Mouse (Mus musculus): ENCODE measurements around the gene Ankrd24. TPM values are rescaled to one million over a fixed set of nuclear protein-coding genes. Genes with fewer than 3 reads are reported as not detected.

The Ankrd24 gene
- polyA plus RNA-seq, 1 experiment from 2014 or later: 12.6 TPM

GRCm38 (mm10) chr10:81598342-81598741 is 30.0 kb upstream of the Ankrd24 start:
- Histone ChIP-seq H3K36me3 (no peaks in the 10 kb centered on the region), H3K4me2 (replicated peaks) (no peak overlapping the region), H3K27me3 (peaks cover 37% of the 10 kb centered on the region), H3K9me3 (no peaks in the 10 kb centered on the region), H3K9ac (replicated peaks) (no peak overlapping the region), H3K27ac (replicated peaks) (no peak overlapping the region), H3K4me3 (no peak overlapping the region), H3K4me1 (peaks cover 50% of the 10 kb centered on the region)
- 37% methylated on average over 3 of the region's 3 CpGs for WGBS
- ATAC-seq (replicated peaks): no peak

GRCm38 (mm10) chr10:81598871-81599270 is 29.5 kb upstream of the Ankrd24 start:
- Histone ChIP-seq H3K9me3 (no peaks in the 10 kb centered on the region), H3K27ac (replicated peaks) (no peak overlapping the region), H3K27me3 (peaks cover 36% of the 10 kb centered on the region), H3K9ac (replicated peaks) (no peak overlapping the region), H3K4me3 (no peak overlapping the region), H3K4me2 (replicated peaks) (no peak overlapping the region), H3K36me3 (no peaks in the 10 kb centered on the region), H3K4me1 (peaks cover 50% of the 10 kb centered on the region)
- no peak for ATAC-seq (replicated peaks)
- 65% methylated on average over 6 of the region's 6 CpGs for WGBS

- Histone ChIP-seq H3K4me3 (no peak overlapping the region), H3K9me3 (no peaks in the 10 kb centered on the region), H3K4me2 (replicated peaks) (no peak overlapping the region), H3K4me1 (peaks cover 50% of the 10 kb centered on the region), H3K27ac (replicated peaks) (no peak overlapping the region), H3K27me3 (peaks cover 30% of the 10 kb centered on the region), H3K36me3 (no peaks in the 10 kb centered on the region), H3K9ac (replicated peaks) (no peak overlapping the region)
- no peak for ATAC-seq (replicated peaks)
- 79% methylated on average over 5 of the region's 5 CpGs for WGBS
Observed at GRCm38 (mm10) chr10:81599630-81600029, 28.7 kb upstream of the Ankrd24 start.

GRCm38 (mm10) chr10:81600096-81600495 is 28.2 kb upstream of the Ankrd24 start:
- no peak overlapping the region for H3K27ac ChIP-seq (replicated peaks)
- H3K4me3 ChIP-seq: no peak overlapping the region
- H3K9me3 ChIP-seq: no peaks in the 10 kb centered on the region
- ATAC-seq (replicated peaks): no peak
- no peak overlapping the region for H3K9ac ChIP-seq (replicated peaks)
- no peak overlapping the region for H3K4me2 ChIP-seq (replicated peaks)
- peaks cover 25% of the 10 kb centered on the region; the same call in 1 of the 2 replicates for H3K27me3 ChIP-seq
- peaks cover 53% of the 10 kb centered on the region for H3K4me1 ChIP-seq
- 55% methylated on average over 10 of the region's 10 CpGs for WGBS
- no peaks in the 10 kb centered on the region for H3K36me3 ChIP-seq

GRCm38 (mm10) chr10:81600738-81601203 is 27.6 kb upstream of the Ankrd24 start, which contains the start of gene Tle6:
Tle6 (minus strand) TSS chr10:81601073.
- Histone ChIP-seq H3K36me3 (no peaks in the 10 kb centered on the region), H3K4me1 (peaks cover 53% of the 10 kb centered on the region), H3K4me3 (peak within 1 kb of the TSS; percentile 26), H3K9me3 (no peaks in the 10 kb centered on the region), H3K27ac (replicated peaks) (no peak within 1 kb of the TSS), H3K9ac (replicated peaks) (no peak within 1 kb of the TSS), H3K4me2 (replicated peaks) (peak within 1 kb of the TSS; percentile 40), H3K27me3 (peaks cover 18% of the 10 kb centered on the region; the same call in 1 of the 2 replicates)
- peak; percentile 72 for ATAC-seq (replicated peaks)
- under 1% methylated on average over 28 of the region's 28 CpGs for WGBS

GRCm38 (mm10) chr10:81601396-81601905 is 26.9 kb upstream of the Ankrd24 start:
- Histone ChIP-seq H3K36me3 (no peaks in the 10 kb centered on the region), H3K9ac (replicated peaks) (no peak overlapping the region), H3K4me2 (replicated peaks) (peak overlapping the region; percentile 40), H3K4me1 (peaks cover 48% of the 10 kb centered on the region), H3K27ac (replicated peaks) (no peak overlapping the region), H3K27me3 (peaks cover 13% of the 10 kb centered on the region; the same call in 1 of the 2 replicates), H3K4me3 (no peak overlapping the region), H3K9me3 (no peaks in the 10 kb centered on the region)
- 15% methylated on average over 7 of the region's 7 CpGs for WGBS
- no peak for ATAC-seq (replicated peaks)

- no peak for ATAC-seq (replicated peaks)
- Histone ChIP-seq H3K27ac (replicated peaks) (peak overlapping the region; percentile 12; the same call in 1 of the 2 replicates), H3K27me3 (peaks cover 12% of the 10 kb centered on the region; the same call in 1 of the 2 replicates)
Observed at GRCm38 (mm10) chr10:81602741-81603151, 25.6 kb upstream of the Ankrd24 start.

GRCm38 (mm10) chr10:81604019-81604967 is 24.0 kb upstream of the Ankrd24 start:
- Histone ChIP-seq H3K9me3 (no peaks in the 10 kb centered on the region), H3K4me2 (replicated peaks) (peak overlapping the region; percentile 93; the same call in 1 of the 2 replicates), H3K27me3 (peaks cover 5% of the 10 kb centered on the region; the same call in 1 of the 2 replicates), H3K4me3 (peak overlapping the region; percentile 54; the same call in 1 of the 2 replicates), H3K27ac (replicated peaks) (peak overlapping the region; percentile 93), H3K9ac (replicated peaks) (no peak overlapping the region), H3K4me1 (peaks cover 38% of the 10 kb centered on the region), H3K36me3 (no peaks in the 10 kb centered on the region)
- WGBS: 84% methylated on average over 12 of the region's 12 CpGs
- ATAC-seq (replicated peaks): no peak

More at GRCm38 (mm10) chr10:81602741-81603151, 25.6 kb upstream of the Ankrd24 start:
- H3K9ac ChIP-seq (replicated peaks): no peak overlapping the region
- H3K4me2 ChIP-seq (replicated peaks): no peak overlapping the region
- peaks cover 42% of the 10 kb centered on the region for H3K4me1 ChIP-seq
- no peaks in the 10 kb centered on the region for H3K9me3 ChIP-seq
- H3K4me3 ChIP-seq: no peak overlapping the region
- WGBS: 16% methylated on average over 4 of the region's 4 CpGs
- H3K36me3 ChIP-seq: no peaks in the 10 kb centered on the region

- H3K4me1 ChIP-seq: peaks cover 38% of the 10 kb centered on the region
- 20% methylated on average over 29 of the region's 29 CpGs for WGBS
- H3K27ac ChIP-seq (replicated peaks): peak overlapping the region; percentile 93
- H3K36me3 ChIP-seq: no peaks in the 10 kb centered on the region
- peak overlapping the region; percentile 47 for H3K9ac ChIP-seq (replicated peaks)
- H3K4me2 ChIP-seq (replicated peaks): peak overlapping the region; percentile 93
- H3K9me3 ChIP-seq: no peaks in the 10 kb centered on the region
- ATAC-seq (replicated peaks): peak; percentile 42
- no peaks in the 10 kb centered on the region for H3K27me3 ChIP-seq
- H3K4me3 ChIP-seq: peak overlapping the region; percentile 54
Observed at GRCm38 (mm10) chr10:81604968-81605665, 23.2 kb upstream of the Ankrd24 start.

- H3K27ac ChIP-seq (replicated peaks): peak overlapping the region; percentile 93
- H3K4me3 ChIP-seq: peak overlapping the region; percentile 54
- peaks cover 37% of the 10 kb centered on the region for H3K4me1 ChIP-seq
- ATAC-seq (replicated peaks): peak; percentile 26
- H3K9ac ChIP-seq (replicated peaks): peak overlapping the region; percentile 47
- H3K4me2 ChIP-seq (replicated peaks): peak overlapping the region; percentile 93
- H3K27me3 ChIP-seq: no peaks in the 10 kb centered on the region
- H3K36me3 ChIP-seq: no peaks in the 10 kb centered on the region
- H3K9me3 ChIP-seq: no peaks in the 10 kb centered on the region
- WGBS: 2% methylated on average over 14 of the region's 14 CpGs
Observed at GRCm38 (mm10) chr10:81605666-81605973, 22.7 kb upstream of the Ankrd24 start.

GRCm38 (mm10) chr10:81605974-81606751 is 22.2 kb upstream of the Ankrd24 start, which contains the start of gene BC025920:
BC025920 (plus strand) TSS chr10:81606270.
- Histone ChIP-seq H3K27me3 (no peaks in the 10 kb centered on the region), H3K4me3 (peak within 1 kb of the TSS; percentile 54), H3K4me2 (replicated peaks) (peak within 1 kb of the TSS; percentile 93), H3K9ac (replicated peaks) (peak within 1 kb of the TSS; percentile 64), H3K4me1 (peaks cover 33% of the 10 kb centered on the region), H3K36me3 (no peaks in the 10 kb centered on the region), H3K27ac (replicated peaks) (peak within 1 kb of the TSS; percentile 93), H3K9me3 (no peaks in the 10 kb centered on the region)
- peak; percentile 88 for ATAC-seq (replicated peaks)
- WGBS: under 1% methylated on average over 39 of the region's 39 CpGs

Measured in forebrain, embryonic 15.5 days (tissue).